Mouse (Mus musculus) 416B (cell line): ENCODE data around the gene Zfp367.

ENCODE experiments used
- DNase-seq: peaks from one replicate; pipeline ENCODE4 v3.0.0; 2011; ENCODE audit warnings: low read depth

Gene Zfp367

DNA sequence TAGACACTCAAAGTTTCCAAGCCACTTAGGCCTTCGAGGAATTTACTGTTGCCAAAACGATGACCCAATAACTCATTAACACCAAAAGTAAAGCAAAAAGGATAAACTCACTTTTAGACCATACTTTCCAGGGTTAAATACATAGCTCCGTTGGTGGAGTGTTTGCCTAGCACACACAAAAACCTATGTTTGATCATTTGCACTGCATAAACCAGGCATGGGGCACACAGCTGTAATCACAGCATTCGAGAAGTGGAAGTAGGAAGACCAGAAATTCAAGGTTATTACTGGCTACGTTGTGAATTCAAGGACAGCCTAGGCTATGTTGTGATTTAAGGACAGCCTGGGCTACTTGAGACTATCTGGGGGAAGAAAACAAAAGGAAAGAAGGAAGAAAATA, 62.7 kb downstream of the Zfp367 start:
- DNase-seq = no peak

DNA sequence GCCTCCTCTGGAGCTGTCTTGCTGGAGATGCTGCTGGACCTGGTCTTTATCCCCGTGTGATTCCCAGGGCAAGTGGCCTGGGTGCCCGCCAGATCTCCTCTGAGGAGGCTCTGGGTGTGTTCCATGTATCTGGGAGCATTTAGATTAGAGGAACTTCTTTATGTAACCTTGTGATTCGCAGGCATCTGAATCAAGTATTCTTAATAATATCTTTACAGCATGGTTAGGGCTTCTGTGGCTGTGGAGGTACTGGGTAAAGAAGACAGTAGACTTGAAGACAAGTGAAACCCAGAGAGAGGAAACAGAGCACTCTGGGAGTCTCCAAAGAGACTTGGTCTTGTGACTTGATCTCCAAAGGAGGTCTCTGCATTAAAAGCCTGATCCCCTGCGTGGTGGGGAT, 63.9 kb downstream of the Zfp367 start, which contains the start of gene Hsd17b3:
Gene Hsd17b3 (minus strand): TSS at position 101 of the 400 bp plus-strand sequence.
- DNase-seq = no peak

DNA sequence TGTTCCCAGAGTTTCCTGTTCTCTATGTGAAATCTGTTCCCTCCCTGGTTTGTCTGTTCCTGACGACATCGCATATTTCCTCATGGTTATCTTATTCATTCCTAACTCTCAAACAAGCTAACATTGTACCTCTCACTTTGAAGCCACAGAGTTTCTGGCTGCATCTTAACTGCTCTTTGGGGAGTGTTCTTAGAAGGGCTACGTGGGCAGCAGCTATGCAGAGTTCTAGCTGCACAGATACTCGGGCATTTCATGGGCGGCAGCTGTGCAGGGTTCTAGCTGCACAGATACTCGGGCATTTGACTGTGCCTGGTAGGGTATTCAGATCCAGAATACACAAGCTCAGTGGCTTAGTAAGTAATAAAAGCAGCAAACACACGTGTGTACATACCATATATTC, 64.9 kb downstream of the Zfp367 start:
- no peak for DNase-seq

DNA sequence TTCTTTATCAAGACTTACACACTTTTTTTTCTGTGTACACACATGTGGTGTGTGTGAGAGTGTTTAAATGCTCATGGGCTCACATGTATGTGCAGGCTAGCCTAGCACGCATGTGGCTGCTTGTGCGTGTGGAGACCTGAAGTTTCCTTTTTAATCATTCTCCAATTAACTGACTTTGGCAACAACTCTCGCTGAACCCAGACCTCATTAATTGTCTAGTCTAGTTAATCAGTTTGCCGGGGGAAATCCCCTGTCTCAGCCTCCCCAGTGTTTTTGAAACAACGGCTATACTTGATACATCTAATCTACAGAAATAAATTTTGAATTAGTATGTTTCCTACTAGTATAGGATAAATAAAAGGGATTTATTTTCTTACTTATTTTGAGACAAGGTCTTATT, 67.0 kb downstream of the Zfp367 start:
- no peak for DNase-seq

DNA sequence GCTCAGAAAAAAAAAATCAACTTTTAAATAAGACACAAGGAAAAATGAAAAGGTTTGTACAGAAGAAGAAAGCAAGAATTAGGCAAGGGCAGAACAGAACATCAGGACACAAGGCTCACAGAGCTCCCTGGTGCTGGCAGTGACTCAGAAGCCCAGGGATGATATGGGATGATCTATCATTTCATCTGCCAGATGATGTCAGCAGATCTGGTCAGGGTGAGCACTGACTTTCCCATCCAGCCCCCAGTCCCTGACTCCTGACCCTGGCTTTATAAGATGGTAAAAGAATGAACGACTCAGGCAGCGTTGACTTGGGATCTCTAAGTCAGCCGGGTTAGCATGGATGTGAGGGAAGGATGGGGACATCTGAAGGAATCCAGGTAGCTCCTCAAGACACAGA, 69.7 kb downstream of the Zfp367 start:
- no peak for DNase-seq
